Mouse (Mus musculus): Measurements from ENCODE around the gene Ptprn2.

The Ptprn2 gene

GRCm38 (mm10) chr12:116776447-116776846 is 290.9 kb downstream of the Ptprn2 start:
- no peak for DNase-seq (ENCODE audit: low spot score in 2 of 2)

- no peak for DNase-seq (ENCODE audit: low spot score in 2 of 2)
These were observed 292.9 kb downstream of the Ptprn2 start for GRCm38 (mm10) chr12:116778095-116779090.

DNA sequence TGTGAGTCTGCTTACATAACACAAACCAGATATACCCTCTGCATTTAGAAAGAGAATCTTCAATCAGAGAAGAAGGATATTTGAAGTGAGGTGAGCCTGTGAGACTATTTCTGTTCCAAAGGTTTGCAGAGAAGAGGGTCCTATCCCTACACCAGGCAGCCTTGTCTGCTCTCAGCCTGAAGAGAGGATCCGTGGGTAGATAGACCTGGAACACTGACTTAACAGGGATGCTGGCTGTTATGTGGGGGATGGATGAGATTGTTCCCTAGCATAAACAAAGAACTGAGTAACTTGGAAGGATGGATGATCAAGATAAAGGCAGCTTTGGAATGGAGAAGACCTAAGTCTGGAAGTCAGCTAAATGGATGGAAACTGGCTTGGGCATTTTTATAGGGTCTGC is 294.9 kb downstream of the Ptprn2 start:
- DNase-seq (ENCODE audit: low spot score in 2 of 2) = no peak

DNA sequence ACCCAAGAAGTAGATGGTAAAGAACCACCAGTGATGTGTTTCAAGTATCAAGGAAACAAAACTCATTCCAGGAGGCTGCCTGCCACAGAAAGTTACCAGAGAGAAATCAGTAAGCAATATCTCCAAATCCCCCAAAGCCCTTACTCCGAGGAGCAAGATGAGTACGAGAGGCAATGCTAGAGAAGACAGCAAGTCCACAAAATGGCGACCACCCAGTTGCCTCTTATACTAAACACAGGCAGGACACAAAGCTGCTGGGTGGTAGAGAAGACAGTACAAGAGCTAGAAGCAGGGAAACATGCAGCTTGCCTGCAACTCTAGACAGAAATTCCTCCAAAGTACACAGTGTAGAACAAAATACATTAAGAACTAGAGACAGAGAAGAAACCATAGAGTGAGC is 300.2 kb downstream of the Ptprn2 start:
- DNase-seq (ENCODE audit: low spot score in 2 of 2) = no peak

DNA sequence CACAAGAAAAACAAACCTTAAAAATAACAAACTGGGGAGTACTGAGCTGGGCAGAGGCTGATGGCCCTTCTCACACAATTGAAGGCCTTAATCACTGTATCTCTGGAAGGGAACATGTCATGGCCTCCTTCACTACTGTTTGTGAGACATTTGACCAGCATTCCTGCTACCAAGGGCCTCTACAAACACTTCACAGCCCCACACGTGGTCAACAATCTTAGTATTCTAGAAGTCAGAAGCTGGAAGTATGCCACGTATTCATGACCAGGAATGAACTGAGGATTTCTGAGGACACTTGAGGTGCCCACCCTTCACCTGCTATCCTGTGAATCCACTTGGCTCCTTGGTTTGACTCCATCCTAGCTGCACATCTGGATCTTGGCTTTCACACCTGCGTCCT is 302.8 kb downstream of the Ptprn2 start:
- no peak for DNase-seq (ENCODE audit: low spot score in 2 of 2)

DNA sequence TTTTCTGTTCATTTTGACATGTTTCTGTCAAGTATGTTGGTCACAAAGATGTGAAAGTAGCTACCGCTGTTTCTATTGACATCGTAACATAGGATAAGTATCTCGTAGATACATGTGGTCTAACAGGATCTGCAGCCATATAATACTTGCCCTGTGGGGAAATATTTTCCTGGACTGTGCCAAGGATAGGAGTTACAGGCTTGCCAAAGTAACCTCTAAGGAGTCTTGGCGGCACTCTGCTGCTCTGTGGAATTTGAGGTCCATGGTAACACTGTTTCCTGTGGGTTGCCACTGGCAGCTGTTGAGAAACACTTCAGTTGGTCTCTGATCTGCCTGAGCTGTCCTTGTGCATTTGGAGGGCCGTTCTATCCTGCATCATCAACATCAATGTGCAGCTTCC is 317.8 kb downstream of the Ptprn2 start:
- no peak for DNase-seq (ENCODE audit: low spot score in 2 of 2)

- DNase-seq (ENCODE audit: low spot score in 2 of 2) = no peak
These were observed 319.2 kb downstream of the Ptprn2 start for GRCm38 (mm10) chr12:116804712-116805111.

DNA sequence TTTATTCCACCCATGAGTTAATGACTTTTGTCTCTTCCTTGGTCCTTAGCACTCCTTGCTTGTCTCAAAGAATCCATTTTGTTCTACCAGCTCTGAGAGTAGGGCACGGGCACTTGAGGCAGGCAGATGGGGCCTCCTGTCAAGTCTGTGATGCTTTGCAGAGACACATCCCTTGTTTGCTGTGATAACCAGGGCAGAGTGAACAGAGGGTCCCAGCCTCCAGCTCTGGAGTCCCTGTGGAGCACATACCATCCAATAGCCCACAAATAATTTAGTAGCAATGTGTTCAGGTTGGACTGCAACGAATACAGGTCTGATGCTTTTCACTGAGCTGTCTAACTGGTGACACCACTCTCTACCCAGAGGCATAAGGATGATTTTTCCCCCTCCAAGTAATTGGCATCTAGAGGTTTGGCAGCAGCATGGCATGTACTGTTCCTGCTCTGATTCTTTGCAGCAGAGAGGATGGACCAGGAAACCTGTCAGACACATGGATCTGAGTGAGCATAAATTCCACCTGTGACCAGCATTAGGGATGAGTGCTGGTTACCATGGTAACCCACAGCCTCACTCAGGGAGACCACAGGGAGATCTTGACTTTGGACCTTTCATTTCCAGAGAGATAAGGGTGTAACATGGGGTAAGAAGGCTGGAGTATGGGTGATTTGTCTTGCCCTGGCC is 319.7 kb downstream of the Ptprn2 start:
- no peak for DNase-seq (ENCODE audit: low spot score in 2 of 2)

- DNase-seq (ENCODE audit: low spot score in 2 of 2) = no peak
These were observed 320.6 kb downstream of the Ptprn2 start for GRCm38 (mm10) chr12:116806089-116806488.

GRCm38 (mm10) chr12:116813012-116813411 is 327.5 kb downstream of the Ptprn2 start:
- no peak for DNase-seq (ENCODE audit: low spot score in 2 of 2)

DNA sequence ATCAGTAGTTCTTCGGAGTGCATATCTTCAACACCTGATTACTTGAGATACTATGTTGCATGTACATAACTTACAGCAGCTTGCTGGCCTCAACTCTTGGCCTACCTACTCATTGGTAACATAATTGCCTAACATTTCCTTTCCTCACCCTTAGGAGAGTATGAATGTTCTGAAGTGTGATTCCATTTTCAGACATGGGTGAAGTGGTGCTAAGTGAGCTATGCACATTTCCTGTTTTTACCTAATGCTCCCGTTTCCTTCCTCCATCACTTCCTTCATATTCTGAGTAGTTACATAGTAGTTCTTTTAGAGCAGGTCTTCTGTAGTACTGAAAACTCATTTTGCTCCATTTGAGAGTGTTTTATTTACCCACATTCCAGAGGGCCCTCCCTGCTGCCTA is 334.3 kb downstream of the Ptprn2 start:
- DNase-seq (ENCODE audit: low spot score in 2 of 2) = no peak

- no peak for DNase-seq (ENCODE audit: low spot score in 2 of 2)
These were observed 337.8 kb downstream of the Ptprn2 start for GRCm38 (mm10) chr12:116823341-116823740.

GRCm38 (mm10) chr12:116827748-116828147 is 342.2 kb downstream of the Ptprn2 start:
- DNase-seq (ENCODE audit: low spot score in 2 of 2) = peak in 1 of 2 experiments; percentile 21

DNA sequence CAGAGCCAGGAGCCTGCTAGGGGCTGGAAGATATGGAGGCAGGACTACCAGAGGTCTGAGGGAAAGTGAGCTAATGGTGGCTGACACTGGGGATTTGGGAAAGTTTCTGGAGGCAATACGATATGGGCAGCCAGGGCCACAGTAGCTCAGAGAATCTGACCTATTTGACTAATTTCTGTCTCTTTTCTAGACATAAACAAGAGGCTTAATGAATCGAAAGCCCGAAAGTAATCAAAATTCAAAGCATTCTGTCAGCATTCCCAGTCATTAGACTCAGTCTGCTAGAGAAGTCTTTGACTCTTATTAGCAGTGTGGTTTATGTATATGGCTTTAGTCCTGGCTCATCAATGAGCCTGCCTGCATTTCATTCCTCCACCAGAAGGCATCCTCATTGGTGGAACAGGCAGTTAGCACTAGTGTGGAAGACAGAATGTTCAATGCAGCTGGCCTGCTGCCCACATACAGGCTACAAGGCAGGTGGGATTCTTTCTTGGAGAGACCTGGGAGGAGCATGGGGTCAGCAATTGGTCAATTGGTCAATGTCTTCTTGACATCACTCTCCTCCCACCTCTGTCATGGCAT is 353.2 kb downstream of the Ptprn2 start:
- DNase-seq (ENCODE audit: low spot score in 2 of 2) = no peak

GRCm38 (mm10) chr12:116842723-116843272 is 357.3 kb downstream of the Ptprn2 start:
- DNase-seq (ENCODE audit: low spot score in 2 of 2) = no peak

DNA sequence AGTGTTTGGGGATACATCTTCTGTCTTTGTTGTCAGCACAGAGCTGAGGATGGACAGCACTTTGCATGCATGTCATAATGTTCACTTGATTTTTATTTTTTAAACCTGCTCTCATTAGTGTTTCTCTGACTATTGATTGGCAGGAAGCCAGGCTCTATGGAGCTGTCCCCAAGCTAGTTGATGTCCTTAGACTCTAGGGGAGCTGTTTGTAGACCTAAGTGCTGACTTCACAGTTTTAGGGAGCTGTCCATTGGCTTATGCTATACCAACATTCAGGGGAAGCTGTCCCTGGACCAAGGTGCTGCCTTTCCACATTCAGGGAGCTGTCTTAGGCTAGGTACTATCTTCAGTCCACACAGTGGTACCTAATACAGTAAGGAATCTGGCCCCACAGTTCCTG is 360.7 kb downstream of the Ptprn2 start:
- DNase-seq (ENCODE audit: low spot score in 2 of 2) = no peak

GRCm38 (mm10) chr12:116847021-116847420 is 361.5 kb downstream of the Ptprn2 start:
- no peak for DNase-seq (ENCODE audit: low spot score in 2 of 2)

- no peak for DNase-seq (ENCODE audit: low spot score in 2 of 2)
These were observed 370.8 kb downstream of the Ptprn2 start for GRCm38 (mm10) chr12:116856307-116856706.

DNA sequence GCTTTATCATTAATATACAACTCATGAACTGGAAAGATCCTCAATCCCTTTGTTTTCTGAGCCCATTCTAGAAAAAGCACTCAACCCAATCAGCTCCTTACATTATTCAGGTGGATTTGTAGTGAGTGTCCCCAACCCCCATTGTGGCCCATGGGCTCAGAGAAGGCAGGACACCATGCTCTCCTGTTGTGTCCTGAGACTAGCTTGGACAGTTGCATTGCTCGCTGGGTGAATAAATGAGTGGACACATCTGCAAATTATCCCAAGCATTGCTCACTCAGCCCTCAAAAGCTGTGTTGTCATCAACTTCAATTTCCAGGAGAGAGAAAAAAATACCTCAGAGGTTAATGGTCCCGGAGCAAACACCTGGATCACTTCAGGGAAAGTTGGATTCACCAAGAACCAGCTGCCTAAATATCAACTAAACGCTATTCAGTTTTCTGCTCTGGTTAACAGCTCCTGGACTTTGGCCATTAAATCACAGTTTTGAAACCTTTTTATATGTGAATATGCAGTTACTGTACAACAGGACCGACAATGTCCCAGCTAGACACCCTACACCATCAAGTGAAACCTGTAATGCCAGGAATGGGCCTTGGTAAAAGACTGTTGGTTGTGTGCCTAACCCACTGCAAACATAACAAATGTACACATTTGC is 376.0 kb downstream of the Ptprn2 start:
- no peak for DNase-seq (ENCODE audit: low spot score in 2 of 2)

DNA sequence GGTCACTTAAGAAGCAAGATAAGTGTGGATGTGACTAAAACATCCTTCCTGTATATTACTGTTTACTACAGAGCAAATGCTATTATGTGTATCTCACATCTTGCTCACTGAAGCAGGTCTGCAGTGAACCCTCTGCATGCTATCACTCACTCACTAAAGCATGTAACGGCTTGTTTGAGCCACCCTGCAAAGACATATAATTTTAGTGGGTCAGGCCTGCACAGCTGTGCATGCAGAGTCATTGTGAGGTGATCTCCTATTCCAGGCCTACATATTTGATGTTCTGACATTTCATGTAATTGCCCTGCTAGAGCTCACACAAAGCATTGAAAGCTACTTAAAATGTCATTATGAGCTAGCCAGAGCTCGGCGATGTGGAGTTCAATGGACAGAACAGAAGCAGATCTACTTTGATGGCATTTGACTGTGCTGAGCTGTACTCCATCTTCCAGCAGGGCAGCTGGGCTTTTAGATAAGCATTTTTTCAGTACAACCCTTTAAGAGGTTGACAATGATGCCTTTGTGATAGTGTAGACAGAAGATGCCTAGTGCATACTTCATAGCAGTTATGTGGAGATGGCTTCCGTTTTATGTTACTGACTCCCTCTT is 377.9 kb downstream of the Ptprn2 start:
- no peak for DNase-seq (ENCODE audit: low spot score in 2 of 2)

GRCm38 (mm10) chr12:116873866-116874585 is 388.5 kb downstream of the Ptprn2 start:
- DNase-seq (ENCODE audit: low spot score in 2 of 2) = no peak
